Mouse (Mus musculus) heart, embryonic 12.5 days (tissue): ENCODE measurements around the gene Slc8a1. TPM values are rescaled to one million over a fixed set of nuclear protein-coding genes. Genes with fewer than 3 reads are reported as not detected.

ENCODE experiments used
- ATAC-seq: fragments of 200-750 bp; cut with Nextera tagmentation; 2 replicates; pipeline ENCODE4 v1.8.0; 2017; ENCODE audit warnings: moderate TSS enrichment, moderate library complexity; ENCODE audit not compliant: insufficient number of reproducible peaks, low FRiP score
- H3K27ac ChIP-seq: fragments of 300-500 bp; sonication (generic); 2 replicates; pipeline ENCODE4 v1.5.1; 2016; ENCODE audit warnings: mild to moderate bottlenecking, moderate library complexity; ENCODE audit not compliant: poor library complexity, severe bottlenecking
- H3K27me3 ChIP-seq: fragments of 300-500 bp; sonication (generic); replicated peaks from 2 replicates; pipeline ENCODE4 v1.6.1; 2016; ENCODE audit warnings: mild to moderate bottlenecking, moderate library complexity
- H3K36me3 ChIP-seq: fragments of 300-500 bp; sonication (generic); 2 replicates; pipeline ENCODE4 v1.6.1; 2016; ENCODE audit warnings: mild to moderate bottlenecking, moderate library complexity
- H3K4me1 ChIP-seq: fragments of 300-500 bp; sonication (generic); replicated peaks from 2 replicates; pipeline ENCODE4 v1.6.1; 2016; ENCODE audit warnings: mild to moderate bottlenecking
- H3K4me2 ChIP-seq: fragments of 300-500 bp; sonication (generic); 2 replicates; pipeline ENCODE4 v1.6.1; 2016; ENCODE audit warnings: mild to moderate bottlenecking, moderate library complexity
- H3K4me3 ChIP-seq: fragments of 300-500 bp; sonication (generic); 2 replicates; pipeline ENCODE4 v1.5.1; 2016; ENCODE audit warnings: mild to moderate bottlenecking
- H3K9ac ChIP-seq: fragments of 300-500 bp; sonication (generic); 2 replicates; pipeline ENCODE4 v1.6.1; 2016; ENCODE audit warnings: mild to moderate bottlenecking, moderate library complexity
- H3K9me3 ChIP-seq: fragments of 300-500 bp; sonication (generic); replicated peaks from 2 replicates; pipeline ENCODE4 v1.6.1; 2016; ENCODE audit warnings: mild to moderate bottlenecking, moderate library complexity
- WGBS: fragments of 180-500 bp; shearing (Covaris S2); methylation state at CpG from one replicate; pipeline ENCODE4 v1.1.7; 2016; 5-methylcytosine and 5-hydroxymethylcytosine counted together
- polyA plus RNA-seq: library from polyadenylated mRNA; unstranded; fragments of >200 nt; fragmentation: Nextera tagmentation; extraction: Ambion mirVana; gene quantifications from 2 replicates; pipeline ENCODE4 v1.2.1, GENCODE M21; 2016

Gene Slc8a1
- polyA plus RNA-seq, 1 experiment from 2014 or later: 100 TPM

DNA sequence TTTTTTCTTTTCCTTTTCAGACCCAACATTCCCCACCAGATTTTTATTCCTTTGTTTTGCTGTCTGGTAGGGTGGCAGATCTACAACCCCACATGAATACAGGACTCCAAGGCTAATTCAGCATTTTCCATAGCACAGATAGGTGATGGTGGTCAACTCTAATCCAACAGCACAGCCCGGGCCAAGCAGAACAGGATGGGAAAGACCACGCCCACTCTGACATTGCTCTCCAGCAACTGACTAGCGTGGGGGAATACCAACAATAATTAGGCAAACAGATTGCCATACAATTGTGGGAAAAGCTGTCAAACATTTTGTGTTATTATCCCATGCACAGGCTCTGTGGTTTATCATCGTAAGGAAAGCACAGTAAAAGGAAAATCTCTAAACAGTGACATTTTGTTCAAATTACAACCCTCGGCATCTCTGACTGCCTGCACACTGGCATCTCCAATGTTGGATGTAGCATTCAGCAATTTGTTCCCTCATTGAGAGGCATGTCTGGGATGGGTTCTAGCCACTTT lies 233.0 kb downstream of the Slc8a1 start:
- no peak for ATAC-seq
- WGBS: 76% methylated on average over 5 of the region's 5 CpGs
- Histone ChIP-seq H3K4me1 (peaks cover 16% of the 10 kb centered on the region), H3K9me3 (no peaks in the 10 kb centered on the region), H3K36me3 (0 out of 2 replicates have a peak, but pooled peaks cover 5% of the 10 kb centered on the region), H3K4me2 (no peak overlapping the region), H3K4me3 (no peak overlapping the region), H3K27ac (no peak overlapping the region), H3K27me3 (no peaks in the 10 kb centered on the region), H3K9ac (no peak overlapping the region)

DNA sequence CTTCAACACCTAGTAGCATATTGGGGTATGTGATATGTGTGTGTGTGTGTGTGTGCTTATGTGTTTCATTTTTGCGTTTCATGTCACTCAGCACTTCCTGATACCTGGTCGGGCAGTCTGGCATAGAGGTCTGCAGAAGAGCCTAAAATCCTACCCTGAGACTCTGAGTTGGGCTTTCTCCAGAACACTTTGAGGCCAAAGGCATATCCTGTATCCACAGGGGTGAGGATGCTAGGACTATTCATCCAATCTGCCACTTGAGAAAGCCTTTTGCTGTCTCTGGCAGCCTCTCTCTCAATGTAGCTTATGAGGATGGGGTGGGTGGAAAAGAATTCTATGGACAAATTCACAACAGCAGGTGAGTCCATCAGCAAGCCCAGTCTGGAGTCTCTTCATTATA lies 234.1 kb downstream of the Slc8a1 start:
- Histone ChIP-seq H3K9me3 (no peaks in the 10 kb centered on the region), H3K4me3 (no peak overlapping the region), H3K9ac (no peak overlapping the region), H3K27me3 (no peaks in the 10 kb centered on the region), H3K4me1 (peaks cover 18% of the 10 kb centered on the region), H3K36me3 (0 out of 2 replicates have a peak, but pooled peaks cover 5% of the 10 kb centered on the region), H3K27ac (no peak overlapping the region), H3K4me2 (no peak overlapping the region)
- ATAC-seq: no peak
- 67% methylated on average over 2 of the region's 2 CpGs for WGBS

DNA sequence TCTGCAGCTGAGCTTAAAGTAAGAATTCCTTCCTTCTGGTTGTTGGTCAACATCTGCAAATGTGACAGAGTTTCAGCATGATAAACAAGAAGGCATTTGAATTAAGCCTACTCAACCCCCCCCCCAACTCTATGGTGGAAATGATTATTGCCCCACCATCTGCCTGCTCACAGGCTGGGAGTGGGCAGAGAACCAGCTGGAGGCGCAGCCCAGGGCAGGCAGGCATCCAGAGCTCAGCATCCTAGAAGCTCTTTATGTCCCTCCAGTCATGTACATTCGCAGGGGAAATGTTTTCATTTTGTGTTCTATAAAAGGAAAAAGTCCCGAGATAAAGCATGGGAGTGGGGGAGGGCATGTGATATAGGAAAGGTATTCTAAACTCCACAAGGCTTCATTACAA lies 235.4 kb downstream of the Slc8a1 start:
- ATAC-seq: no peak
- 0 out of 2 replicates have a peak overlapping the region, but pooled peaks have one; percentile 1 for H3K27ac ChIP-seq

DNA sequence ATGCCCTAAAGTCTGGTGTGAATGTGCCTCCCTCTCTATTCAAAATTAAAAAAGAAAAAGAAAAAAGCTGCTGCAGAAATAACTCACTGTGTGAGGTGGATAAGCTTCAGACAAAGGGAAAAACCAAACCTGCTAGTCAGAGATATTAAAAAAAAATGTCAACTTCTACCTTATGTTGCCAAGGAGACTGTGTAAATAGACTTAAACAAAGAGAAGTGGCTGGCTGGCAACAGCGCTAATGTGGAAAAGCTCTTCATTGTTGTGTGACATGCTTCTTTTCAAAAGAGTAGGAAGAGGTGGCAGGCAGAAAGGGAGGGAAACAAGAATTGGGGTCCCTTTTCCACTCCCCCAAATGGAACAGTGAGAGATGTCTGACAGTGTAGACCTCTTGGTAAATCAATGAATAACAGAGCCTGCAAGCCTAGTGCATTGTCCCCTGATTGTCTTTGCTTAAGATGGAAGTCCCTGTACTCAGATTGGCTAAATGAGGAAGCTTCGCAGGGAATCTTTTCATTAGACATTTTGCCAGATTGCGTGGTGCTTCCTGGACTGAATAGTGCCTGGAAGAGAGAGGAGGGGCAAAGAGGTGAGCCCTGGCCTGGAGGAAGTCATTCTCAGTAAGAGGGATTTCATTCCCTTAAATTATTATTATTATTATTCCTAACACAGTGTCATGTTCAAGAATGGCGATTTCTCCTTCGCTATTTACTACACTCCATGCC lies 237.3 kb downstream of the Slc8a1 start:
- no peaks in the 10 kb centered on the region for H3K27me3 ChIP-seq
- 0 out of 2 replicates have a peak overlapping the region, but pooled peaks have one; percentile 38 for H3K27ac ChIP-seq
- H3K9me3 ChIP-seq: no peaks in the 10 kb centered on the region
- no peak overlapping the region for H3K4me3 ChIP-seq
- ATAC-seq: no peak
- no peak overlapping the region for H3K9ac ChIP-seq
- no peak overlapping the region for H3K4me2 ChIP-seq
- H3K4me1 ChIP-seq: peaks cover 24% of the 10 kb centered on the region
- 79% methylated on average over 5 of the region's 5 CpGs for WGBS
- 0 out of 2 replicates have a peak, but pooled peaks cover 5% of the 10 kb centered on the region for H3K36me3 ChIP-seq

More for the DNA sequence above, 235.4 kb downstream of the Slc8a1 start:
- Histone ChIP-seq H3K36me3 (0 out of 2 replicates have a peak, but pooled peaks cover 5% of the 10 kb centered on the region), H3K9me3 (no peaks in the 10 kb centered on the region), H3K4me1 (peaks cover 24% of the 10 kb centered on the region), H3K9ac (no peak overlapping the region), H3K4me2 (no peak overlapping the region), H3K4me3 (no peak overlapping the region), H3K27me3 (no peaks in the 10 kb centered on the region)
- 49% methylated on average over 3 of the region's 3 CpGs for WGBS

DNA sequence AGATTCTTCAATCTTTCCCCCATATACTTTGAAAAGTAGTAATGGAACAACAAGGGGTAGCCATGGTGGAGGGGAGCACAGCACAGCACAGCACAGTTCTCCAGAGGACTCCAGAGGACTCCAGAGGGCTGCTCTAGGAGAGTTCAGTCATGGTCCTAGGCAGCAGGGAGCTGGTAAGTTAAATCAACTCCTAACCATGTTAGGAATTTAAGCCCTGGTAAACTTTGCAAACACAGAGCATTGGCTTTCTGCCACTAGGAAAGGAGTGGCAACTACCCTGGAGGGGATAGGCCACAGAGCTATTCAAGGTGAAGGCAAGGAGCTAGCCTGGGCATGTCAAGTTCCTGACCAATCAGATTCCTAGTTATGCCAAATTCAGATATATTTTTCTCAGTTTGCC lies 240.3 kb downstream of the Slc8a1 start:
- Histone ChIP-seq H3K27me3 (no peaks in the 10 kb centered on the region), H3K4me1 (peaks cover 33% of the 10 kb centered on the region)

DNA sequence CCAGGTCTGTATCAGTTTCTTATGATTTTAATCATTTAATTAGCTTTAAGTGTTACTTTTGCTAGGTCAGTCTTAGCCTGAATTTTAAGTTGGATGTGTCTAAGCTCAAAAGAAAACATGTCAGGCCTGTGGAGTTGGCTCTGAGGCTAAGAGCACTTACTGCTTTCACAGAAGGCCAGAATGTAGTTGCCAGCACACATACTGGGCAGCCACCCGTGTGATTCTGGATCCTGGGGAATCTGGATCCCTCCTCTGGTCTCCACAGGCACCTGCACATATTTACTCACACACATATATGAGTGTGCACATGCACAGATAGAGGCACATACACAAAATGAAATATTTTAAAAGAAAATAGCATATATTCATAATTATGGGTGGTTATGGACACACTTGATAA lies 241.6 kb downstream of the Slc8a1 start:
- Histone ChIP-seq H3K4me2 (no peak overlapping the region), H3K27me3 (no peaks in the 10 kb centered on the region), H3K4me3 (no peak overlapping the region), H3K4me1 (peaks cover 38% of the 10 kb centered on the region), H3K27ac (no peak overlapping the region), H3K36me3 (no peaks in the 10 kb centered on the region), H3K9ac (no peak overlapping the region), H3K9me3 (no peaks in the 10 kb centered on the region)
- ATAC-seq: no peak
- 56% methylated on average over 1 of the region's 1 CpGs for WGBS

More for the DNA sequence above, 240.3 kb downstream of the Slc8a1 start:
- Histone ChIP-seq H3K4me3 (no peak overlapping the region), H3K36me3 (no peaks in the 10 kb centered on the region), H3K27ac (0 out of 2 replicates have a peak overlapping the region, but pooled peaks have one; percentile 21), H3K4me2 (no peak overlapping the region), H3K9ac (no peak overlapping the region), H3K9me3 (no peaks in the 10 kb centered on the region)
- ATAC-seq: no peak

DNA sequence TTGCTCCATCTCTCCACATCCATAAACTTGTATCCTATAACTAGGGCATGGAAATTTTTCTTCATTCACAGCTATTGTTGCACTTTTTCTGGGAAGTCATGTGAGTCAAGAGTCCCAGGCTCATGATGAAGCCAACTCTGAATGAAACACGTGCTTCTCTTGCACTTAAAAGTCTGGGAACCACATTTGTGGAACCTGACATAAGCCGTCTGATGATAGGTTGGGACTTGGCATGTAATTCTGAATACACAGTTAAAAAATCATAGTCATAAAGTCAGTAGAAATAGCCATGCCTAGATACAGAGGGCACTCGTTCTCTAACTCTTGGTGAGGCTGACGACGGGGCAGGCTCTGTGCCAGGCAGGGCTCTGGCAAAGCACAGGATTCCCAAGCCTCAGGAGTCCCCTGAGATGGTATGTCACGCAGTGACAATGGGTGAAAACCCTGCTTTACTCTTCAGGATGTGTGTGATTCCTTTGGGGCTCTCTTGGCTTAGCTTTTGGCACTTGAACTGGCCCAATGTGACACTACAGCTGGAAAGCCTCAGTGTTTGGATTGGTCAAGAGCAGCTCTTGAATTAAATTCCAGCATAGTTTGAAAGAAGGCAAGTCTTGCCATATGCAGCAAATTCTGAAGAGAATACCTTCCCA lies 245.8 kb downstream of the Slc8a1 start:
- no peaks in the 10 kb centered on the region for H3K36me3 ChIP-seq
- H3K9me3 ChIP-seq: no peaks in the 10 kb centered on the region
- H3K4me1 ChIP-seq: peaks cover 24% of the 10 kb centered on the region
- H3K4me3 ChIP-seq: no peak overlapping the region
- no peak for ATAC-seq
- no peaks in the 10 kb centered on the region for H3K27me3 ChIP-seq
- H3K27ac ChIP-seq: no peak overlapping the region
- H3K9ac ChIP-seq: no peak overlapping the region
- 68% methylated on average over 6 of the region's 6 CpGs for WGBS
- no peak overlapping the region for H3K4me2 ChIP-seq

DNA sequence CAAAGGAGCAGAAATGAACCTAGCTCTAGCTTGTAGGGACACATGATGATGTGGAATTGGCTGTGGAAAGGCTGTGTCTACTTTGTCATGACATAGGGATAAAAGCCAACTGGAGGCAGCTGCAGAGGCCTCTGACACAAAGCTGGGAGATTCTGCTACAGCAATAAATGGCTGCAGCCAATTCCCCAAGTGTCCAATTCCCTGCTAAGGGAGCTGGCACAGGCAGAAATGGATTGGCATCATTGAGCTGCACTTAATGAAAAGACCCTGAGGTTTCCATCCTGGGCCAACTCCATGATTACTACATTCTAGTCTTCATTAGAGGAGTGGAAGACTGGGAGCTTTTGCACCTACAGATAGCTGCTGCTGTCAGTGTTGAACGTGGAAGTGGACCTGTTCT lies 251.8 kb downstream of the Slc8a1 start:
- Histone ChIP-seq H3K36me3 (no peaks in the 10 kb centered on the region), H3K4me1 (peaks cover 35% of the 10 kb centered on the region), H3K4me3 (no peak overlapping the region), H3K9ac (no peak overlapping the region), H3K27ac (no peak overlapping the region), H3K4me2 (no peak overlapping the region), H3K9me3 (no peaks in the 10 kb centered on the region), H3K27me3 (no peaks in the 10 kb centered on the region)
- no peak for ATAC-seq
- 68% methylated on average over 1 of the region's 1 CpGs for WGBS

DNA sequence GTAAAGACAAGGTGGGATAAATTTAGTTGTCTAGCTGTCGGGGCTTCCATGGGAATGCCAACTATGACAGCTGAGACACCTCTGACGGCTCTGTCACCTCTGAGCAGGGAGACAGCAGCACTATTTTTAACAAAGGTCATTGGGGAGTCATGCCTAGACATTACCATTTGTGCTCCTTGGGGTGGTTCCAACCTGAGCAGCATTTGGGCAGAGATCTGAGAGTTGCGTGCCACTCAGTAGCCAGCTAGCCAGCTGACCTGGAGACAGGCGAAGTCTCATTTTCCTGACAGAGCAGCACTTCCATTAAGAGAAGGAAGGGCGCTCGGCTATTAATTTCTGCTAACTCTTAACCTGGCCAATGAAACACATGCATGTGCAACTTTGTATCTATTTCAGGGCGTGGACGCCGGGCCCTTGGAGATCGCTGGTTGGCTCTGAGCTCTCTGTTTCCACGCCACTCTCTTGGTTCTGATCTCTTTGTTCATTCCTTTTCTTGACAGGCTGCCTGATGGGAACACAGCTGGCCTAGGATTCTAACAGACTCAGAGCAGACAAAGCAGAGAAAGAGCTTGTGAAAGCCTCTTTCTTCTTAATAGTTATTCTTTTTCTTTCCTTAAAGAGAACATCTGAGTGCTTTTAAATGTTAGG lies 256.2 kb downstream of the Slc8a1 start:
- Histone ChIP-seq H3K4me3 (no peak overlapping the region), H3K4me2 (peak overlapping the region; percentile 55), H3K27me3 (no peaks in the 10 kb centered on the region), H3K36me3 (no peaks in the 10 kb centered on the region), H3K27ac (peak overlapping the region; percentile 91), H3K9ac (0 out of 2 replicates have a peak overlapping the region, but pooled peaks have one; percentile 50), H3K9me3 (no peaks in the 10 kb centered on the region), H3K4me1 (peaks cover 44% of the 10 kb centered on the region)
- peak; percentile 71 for ATAC-seq
- 53% methylated on average over 11 of the region's 11 CpGs for WGBS

DNA sequence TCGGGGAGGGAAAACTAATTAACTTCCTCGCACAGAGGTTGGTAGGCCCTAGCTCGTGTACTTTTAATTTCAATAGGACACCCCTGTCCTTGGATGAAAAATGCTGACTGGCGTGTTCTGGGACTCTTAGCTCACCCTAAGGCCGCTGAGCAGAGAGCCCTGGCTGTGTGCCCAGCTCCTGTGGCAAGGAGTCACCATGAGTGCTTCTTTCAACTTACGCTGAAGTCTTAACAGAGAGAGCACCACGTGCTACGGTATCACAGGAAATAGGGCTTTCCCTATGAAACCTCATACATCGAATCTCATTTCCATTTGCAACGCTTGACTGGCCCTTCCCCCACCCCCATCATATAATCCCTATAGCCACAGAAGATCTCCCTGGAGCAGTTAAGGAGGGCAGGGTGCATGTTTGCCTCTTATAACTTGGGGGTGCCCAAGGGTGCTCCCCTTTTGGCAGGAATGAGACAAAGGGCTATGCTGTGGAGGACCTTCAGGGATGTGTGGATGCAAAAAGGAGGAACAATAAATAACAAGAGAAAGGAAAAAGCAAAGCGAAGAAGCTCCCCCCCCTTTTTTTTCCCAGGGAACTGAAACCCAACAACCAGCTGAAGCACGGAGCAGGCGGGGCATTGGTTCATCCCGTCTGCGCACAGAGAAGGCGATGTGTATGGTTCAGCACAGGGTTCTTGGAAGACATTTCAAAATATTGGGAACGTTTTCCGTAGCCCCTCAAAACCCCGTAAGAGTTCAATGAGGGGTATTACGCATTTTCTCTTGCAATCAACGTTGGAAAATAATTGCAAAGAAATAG lies 257.6 kb downstream of the Slc8a1 start:
- no peak overlapping the region for H3K4me3 ChIP-seq
- H3K4me2 ChIP-seq: peak overlapping the region; percentile 38
- peak; percentile 70 for ATAC-seq
- no peaks in the 10 kb centered on the region for H3K36me3 ChIP-seq
- H3K27me3 ChIP-seq: no peaks in the 10 kb centered on the region
- H3K9me3 ChIP-seq: no peaks in the 10 kb centered on the region
- H3K4me1 ChIP-seq: peaks cover 41% of the 10 kb centered on the region
- WGBS: 63% methylated on average over 21 of the region's 21 CpGs
- H3K9ac ChIP-seq: no peak overlapping the region
- H3K27ac ChIP-seq: peak overlapping the region; percentile 77
